Mouse (Mus musculus): Measurements from ENCODE around the gene Iqcd.

Gene Iqcd

DNA sequence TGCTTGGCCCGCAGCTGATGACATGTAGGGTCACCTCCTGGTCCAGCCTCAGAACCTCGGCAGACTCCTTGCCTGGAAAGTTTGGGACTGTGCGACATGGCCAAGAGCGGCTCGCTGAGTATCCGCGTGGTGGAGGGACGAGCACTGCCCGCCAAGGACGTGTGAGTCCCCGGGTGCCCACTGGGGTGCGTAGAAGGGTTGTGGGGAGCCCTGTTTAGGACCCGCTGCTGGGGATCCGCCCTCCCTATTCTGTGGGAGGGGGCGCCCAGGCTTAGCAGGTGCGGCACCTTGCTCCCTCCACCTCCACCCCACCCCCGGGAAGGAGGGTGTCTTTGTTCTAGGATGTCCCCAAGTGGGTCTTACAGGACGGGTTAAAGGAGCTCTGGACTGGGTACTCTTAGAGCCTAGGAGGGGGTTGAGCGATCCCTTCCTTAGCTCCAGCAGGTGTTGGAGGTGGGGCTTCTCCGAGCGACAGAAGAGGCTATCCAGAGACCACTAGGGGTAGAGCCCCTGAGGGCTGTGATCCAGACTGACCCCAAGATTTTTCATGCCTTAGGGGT is 60.6 kb downstream of the Iqcd start:
- in situ Hi-C loops (cut with MboI; ENCODE audit: unreplicated experiment in 2 of 2), result no loop called here

- in situ Hi-C loops (cut with MboI; ENCODE audit: unreplicated experiment in 2 of 2), result no loop called here
Observed at GRCm38 (mm10) chr5:120649938-120650337, 61.1 kb downstream of the Iqcd start.

DNA sequence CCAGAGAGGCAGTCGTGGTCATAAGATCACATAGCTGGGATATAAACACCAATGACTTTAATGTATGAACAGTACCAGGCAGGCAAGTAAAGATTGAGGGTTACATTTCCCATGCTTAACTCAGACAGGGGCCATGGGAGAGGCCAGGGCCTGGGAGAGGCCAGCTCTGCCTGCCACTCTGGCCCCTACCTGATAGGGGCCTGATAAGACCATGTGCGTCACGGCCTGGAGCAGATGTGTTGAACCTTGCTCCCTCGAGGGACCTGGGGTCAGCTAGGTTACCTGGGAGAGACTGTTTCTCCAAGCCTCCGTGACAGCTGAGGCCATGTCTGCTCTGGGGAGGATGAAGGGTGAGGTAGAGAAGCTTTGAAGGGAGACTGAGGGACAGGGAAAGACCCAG is 62.4 kb downstream of the Iqcd start:
- in situ Hi-C loops (cut with MboI; ENCODE audit: unreplicated experiment in 2 of 2), result no loop called here

GRCm38 (mm10) chr5:120652915-120653701 is 64.3 kb downstream of the Iqcd start:
- in situ Hi-C loops (cut with MboI; ENCODE audit: unreplicated experiment in 2 of 2), result no loop called here

GRCm38 (mm10) chr5:120653873-120654272 is 65.1 kb downstream of the Iqcd start:
- in situ Hi-C loops (cut with MboI; ENCODE audit: unreplicated experiment in 2 of 2), result no loop called here

- in situ Hi-C loops (cut with MboI; ENCODE audit: unreplicated experiment in 2 of 2), result no loop called here
Observed at GRCm38 (mm10) chr5:120656281-120656751, 67.5 kb downstream of the Iqcd start.

Data from v-Abl transformed pro-B cells (cell line).